Mouse (Mus musculus) embryonic facial prominence, embryonic 11.5 days (tissue): ENCODE results near the gene Phb2. TPM values are rescaled to one million over a fixed set of nuclear protein-coding genes. Genes with fewer than 3 reads are reported as not detected.

Experiments
- ATAC-seq: fragments of 200-750 bp; cut with Nextera tagmentation; replicated peaks from 2 replicates; pipeline ENCODE4 v1.8.0; 2017; ENCODE audit warnings: low read depth; ENCODE audit not compliant: insufficient number of reproducible peaks, low FRiP score, low TSS enrichment
- DNase-seq: peaks from one replicate; pipeline ENCODE4 v3.0.0-alpha.2; 2015; ENCODE audit warnings: low spot score
- H3K27ac ChIP-seq: fragments of 300-500 bp; sonication (generic); replicated peaks from 2 replicates; pipeline ENCODE4 v1.5.1; 2014; ENCODE audit warnings: mild to moderate bottlenecking, low read depth, low read length, control low read depth
- H3K27me3 ChIP-seq: fragments of 300-500 bp; sonication (generic); 2 replicates; pipeline ENCODE4 v1.6.1; 2014; ENCODE audit warnings: mild to moderate bottlenecking, low read length, moderate library complexity, mixed read lengths; ENCODE audit not compliant: control insufficient read depth, insufficient read depth
- H3K36me3 ChIP-seq: fragments of 300-500 bp; sonication (generic); replicated peaks from 2 replicates; pipeline ENCODE4 v1.6.1; 2014; ENCODE audit warnings: low read depth, mild to moderate bottlenecking, low read length, moderate library complexity, mixed read lengths; ENCODE audit not compliant: control insufficient read depth, insufficient read depth
- H3K4me1 ChIP-seq: fragments of 300-500 bp; sonication (generic); 2 replicates; pipeline ENCODE4 v1.6.1; 2014; ENCODE audit warnings: low read length, mixed read lengths; ENCODE audit not compliant: control insufficient read depth, insufficient read depth
- H3K4me2 ChIP-seq: fragments of 300-500 bp; sonication (generic); 2 replicates; pipeline ENCODE4 v1.6.1; 2014; ENCODE audit warnings: low read depth, mild to moderate bottlenecking, control low read depth, low read length, moderate library complexity
- H3K4me3 ChIP-seq: fragments of 300-500 bp; sonication (generic); 2 replicates; pipeline ENCODE4 v1.5.1; 2014; ENCODE audit warnings: low read depth, low read length, control low read depth
- H3K9ac ChIP-seq: fragments of 300-500 bp; sonication (generic); replicated peaks from 2 replicates; pipeline ENCODE4 v1.6.1; 2014; ENCODE audit warnings: mild to moderate bottlenecking, control low read depth, low read length
- H3K9me3 ChIP-seq: fragments of 300-500 bp; sonication (generic); replicated peaks from 2 replicates; pipeline ENCODE4 v1.6.1; 2016; ENCODE audit warnings: mild to moderate bottlenecking, low read length, inconsistent platforms, mixed read lengths; ENCODE audit not compliant: control insufficient read depth
- WGBS: fragments of 180-500 bp; shearing (Covaris S2); extraction: QIAGEN DNeasy Blood & Tissue Kit; methylation state at CpG from one replicate; pipeline ENCODE4 v1.1.7; 2014; 5-methylcytosine and 5-hydroxymethylcytosine counted together
- microRNA counts: library from miRNA; unstranded; fragments of <30 nt; microRNA quantifications from one replicate; lab custom pipeline; 2016
- microRNA-seq: library from miRNA; unstranded; fragments of <30 nt; microRNA quantifications from one replicate; pipeline ENCODE4, GENCODE M21; 2016; ENCODE audit warnings: borderline number of aligned reads
- polyA plus RNA-seq: library from polyadenylated mRNA; unstranded; fragments of >200 nt; fragmentation: Nextera tagmentation; extraction: Ambion mirVana; gene quantifications from 2 replicates; pipeline ENCODE4 v1.2.1, GENCODE M21; 2014

The Phb2 gene
- polyA plus RNA-seq, 1 experiment from 2014 or later, result 375 TPM

- no peaks in the 10 kb centered on the region for H3K9me3 ChIP-seq
- peak overlapping the region; percentile 96 for H3K27ac ChIP-seq
- H3K36me3 ChIP-seq, result no peaks in the 10 kb centered on the region
- H3K4me1 ChIP-seq, result peaks cover 6% of the 10 kb centered on the region; the same call in 1 of the 2 replicates
- H3K27me3 ChIP-seq, result no peaks in the 10 kb centered on the region
- WGBS, result 66% methylated on average over 2 of the region's 2 CpGs
- peak overlapping the region; percentile 60 for H3K4me2 ChIP-seq
- peak overlapping the region; percentile 1 for H3K9ac ChIP-seq
- ATAC-seq (no peak), DNase-seq (no peak)
- no peak overlapping the region for H3K4me3 ChIP-seq
Measured at GRCm38 (mm10) chr6:124758849-124759232, 46.7 kb downstream of the Phb2 start.

GRCm38 (mm10) chr6:124759259-124759658 is 47.1 kb downstream of the Phb2 start:
- no peak overlapping the region for H3K4me3 ChIP-seq
- peak overlapping the region; percentile 1 for H3K9ac ChIP-seq

GRCm38 (mm10) chr6:124765951-124766350 is 53.8 kb downstream of the Phb2 start:
- Histone ChIP-seq H3K27ac (no peak overlapping the region), H3K9me3 (no peaks in the 10 kb centered on the region), H3K4me2 (no peak overlapping the region), H3K4me1 (peaks cover 4% of the 10 kb centered on the region), H3K4me3 (no peak overlapping the region), H3K9ac (no peak overlapping the region), H3K27me3 (peaks cover 3% of the 10 kb centered on the region; the same call in 1 of the 2 replicates), H3K36me3 (no peaks in the 10 kb centered on the region)
- WGBS, result 88% methylated on average over 7 of the region's 7 CpGs
- ATAC-seq (no peak), DNase-seq (no peak)

More at GRCm38 (mm10) chr6:124759259-124759658, 47.1 kb downstream of the Phb2 start:
- H3K27ac ChIP-seq, result peak overlapping the region; percentile 96; the same call in 1 of the 2 replicates
- WGBS, result 1% methylated on average over 5 of the region's 5 CpGs
- peaks cover 6% of the 10 kb centered on the region; the same call in 1 of the 2 replicates for H3K4me1 ChIP-seq
- H3K9me3 ChIP-seq, result no peaks in the 10 kb centered on the region
- ATAC-seq, result no peak
- peak; percentile 89 for DNase-seq
- peak overlapping the region; percentile 1; the same call in 1 of the 2 replicates for H3K4me2 ChIP-seq
- no peaks in the 10 kb centered on the region for H3K27me3 ChIP-seq
- H3K36me3 ChIP-seq, result no peaks in the 10 kb centered on the region

MicroRNAs within 50 kb of the gene (microRNA counts, 519-probe panel; counts per million panel counts)
- microRNA mmu-miR-141 (lab: Ali Mortazavi, UCI) (2,891 counts per million, percentile 36 among the panel's probes with 10 or more counts), microRNA mmu-miR-200c (lab: Ali Mortazavi, UCI) (4,457 counts per million, percentile 75 among the panel's probes with 10 or more counts)

Small RNA genes within 50 kb of the gene (microRNA-seq; reads per million reads assigned to microRNA genes)
- gene Mir141 (615 reads per million, percentile 66 among the genes with 10 or more reads in this experiment), gene Mir200c (4,654 reads per million, percentile 87 among the genes with 10 or more reads in this experiment)

Other genes with a start within 250 kb of the Phb2 start
- 6.3 and 6.4 TPM in 2 replicates for gene Clstn3, start 247.5 kb upstream of the Phb2 start, polyA plus RNA-seq
- gene C1rl, start 219.2 kb upstream of the Phb2 start, polyA plus RNA-seq, result 0.29 and 0.38 TPM in 2 replicates
- gene C1ra, start 199.9 kb upstream of the Phb2 start, polyA plus RNA-seq, result 0.08 and 0.20 TPM in 2 replicates
- gene C1s1, start 170.0 kb upstream of the Phb2 start, polyA plus RNA-seq, result 0.29 and 1.2 TPM in 2 replicates
- not detected in 2 replicates for gene C1rb, start 142.0 kb upstream of the Phb2 start, polyA plus RNA-seq
- not detected in 2 replicates for gene C1s2, start 76.3 kb upstream of the Phb2 start, polyA plus RNA-seq
- 33.4 and 43.6 TPM in 2 replicates for gene Lpcat3, start 49.3 kb upstream of the Phb2 start, polyA plus RNA-seq
- gene Emg1, start 158 bp upstream of the Phb2 start, polyA plus RNA-seq, result 251 and 254 TPM in 2 replicates
- gene Ptpn6, start 26.4 kb downstream of the Phb2 start, polyA plus RNA-seq, result 6.0 and 11.2 TPM in 2 replicates
- 518 and 553 TPM in 2 replicates for gene Grcc10, start 29.0 kb downstream of the Phb2 start, polyA plus RNA-seq
- gene Gm45234, start 43.7 kb downstream of the Phb2 start, polyA plus RNA-seq, result not detected in 2 replicates
- 9.0 and 9.6 TPM in 2 replicates for gene Atn1, start 44.2 kb downstream of the Phb2 start, polyA plus RNA-seq
- gene Eno2, start 57.3 kb downstream of the Phb2 start, polyA plus RNA-seq, result 4.3 and 4.5 TPM in 2 replicates
- 0.29 and 0.97 TPM in 2 replicates for gene Lrrc23, start 67.4 kb downstream of the Phb2 start, polyA plus RNA-seq
- gene Spsb2, start 96.3 kb downstream of the Phb2 start, polyA plus RNA-seq, result 4.7 and 4.8 TPM in 2 replicates
- 721 and 787 TPM in 2 replicates for gene Tpi1, start 102.0 kb downstream of the Phb2 start, polyA plus RNA-seq
- gene Usp5, start 117.1 kb downstream of the Phb2 start, polyA plus RNA-seq, result 128 and 133 TPM in 2 replicates
- gene Cdca3, start 117.2 kb downstream of the Phb2 start, polyA plus RNA-seq, result 210 and 212 TPM in 2 replicates
- gene Gnb3, start 127.9 kb downstream of the Phb2 start, polyA plus RNA-seq, result 0.27 and 0.56 TPM in 2 replicates
- 14.7 and 18.5 TPM in 2 replicates for gene P3h3, start 145.4 kb downstream of the Phb2 start, polyA plus RNA-seq
- gene Gpr162, start 151.6 kb downstream of the Phb2 start, polyA plus RNA-seq, result 0.59 and 0.72 TPM in 2 replicates
- not detected in 2 replicates for gene Cd4, start 175.9 kb downstream of the Phb2 start, polyA plus RNA-seq
- 1.7 and 1.8 TPM in 2 replicates for gene Lag3, start 199.4 kb downstream of the Phb2 start, polyA plus RNA-seq
- 184 and 213 TPM in 2 replicates for gene Ptms, start 207.8 kb downstream of the Phb2 start, polyA plus RNA-seq
- gene Mlf2, start 219.1 kb downstream of the Phb2 start, polyA plus RNA-seq, result 391 and 402 TPM in 2 replicates